Mouse (Mus musculus): ENCODE measurements around the gene Gm43951. TPM values are rescaled to one million over a fixed set of nuclear protein-coding genes. Genes with fewer than 3 reads are reported as not detected.
A peak's percentile ranks its signal among the peaks of the same experiment; 100 is the strongest.

Gm43951 gene
- total RNA-seq (2021), result under 1 TPM; 0.09 to 0.17 TPM
- long read RNA-seq, experiment 1, result 0 reads
- long read RNA-seq, experiment 2, result 0 reads

- DNase-seq (ENCODE audit: low spot score), result no peak
These were observed at the start of gene Gm43951 for GRCm38 (mm10) chr11:72206341-72207203. Gene Gm43951 (minus strand): TSS chr11:72206840.

GRCm38 (mm10) chr11:72256441-72256840, 49.8 kb upstream of the Gm43951 start:
- DNase-seq (ENCODE audit: low spot score), result no peak

- DNase-seq (ENCODE audit: low spot score), result no peak
These were observed 49.0 kb upstream of the Gm43951 start for GRCm38 (mm10) chr11:72255629-72256028.

- DNase-seq (ENCODE audit: low spot score), result no peak
These were observed 38.6 kb upstream of the Gm43951 start for GRCm38 (mm10) chr11:72245196-72245753.

- DNase-seq (ENCODE audit: low spot score), result no peak
These were observed 33.6 kb upstream of the Gm43951 start for GRCm38 (mm10) chr11:72240062-72240860.

GRCm38 (mm10) chr11:72234013-72234412, 27.4 kb upstream of the Gm43951 start:
- DNase-seq (ENCODE audit: low spot score), result peak; percentile 30

GRCm38 (mm10) chr11:72232991-72233390, 26.4 kb upstream of the Gm43951 start:
- DNase-seq (ENCODE audit: low spot score), result no peak

- no peak for DNase-seq (ENCODE audit: low spot score)
These were observed 25.4 kb upstream of the Gm43951 start for GRCm38 (mm10) chr11:72232068-72232467.

GRCm38 (mm10) chr11:72228513-72228912, 21.9 kb upstream of the Gm43951 start:
- no peak for DNase-seq (ENCODE audit: low spot score)

GRCm38 (mm10) chr11:72226901-72227300, 20.3 kb upstream of the Gm43951 start:
- no peak for DNase-seq (ENCODE audit: low spot score)

GRCm38 (mm10) chr11:72226020-72226791, 19.6 kb upstream of the Gm43951 start:
- no peak for DNase-seq (ENCODE audit: low spot score)

- peak; percentile 69 for DNase-seq (ENCODE audit: low spot score)
These were observed 18.2 kb upstream of the Gm43951 start for GRCm38 (mm10) chr11:72224865-72225264.

GRCm38 (mm10) chr11:72223414-72223813, 16.8 kb upstream of the Gm43951 start:
- no peak for DNase-seq (ENCODE audit: low spot score)

GRCm38 (mm10) chr11:72221278-72221677, 14.6 kb upstream of the Gm43951 start:
- DNase-seq (ENCODE audit: low spot score), result peak; percentile 56

GRCm38 (mm10) chr11:72217116-72217515, 10.5 kb upstream of the Gm43951 start:
- no peak for DNase-seq (ENCODE audit: low spot score)

- peak; percentile 82 for DNase-seq (ENCODE audit: low spot score)
These were observed 8.8 kb upstream of the Gm43951 start, which contains the start of gene Med31 for GRCm38 (mm10) chr11:72215410-72215797. Gene Med31 (minus strand): TSS chr11:72215592.

GRCm38 (mm10) chr11:72214591-72215409, 8.2 kb upstream of the Gm43951 start:
- peak; percentile 94 for DNase-seq (ENCODE audit: low spot score)

GRCm38 (mm10) chr11:72207834-72208377, 1.3 kb upstream of the Gm43951 start:
- DNase-seq (ENCODE audit: low spot score), result no peak

GRCm38 (mm10) chr11:72207204-72207833, 679 bp upstream of the Gm43951 start, which contains the start of the genes 4933427D14Rik and Txndc17:
Gene 4933427D14Rik (minus strand): TSS chr11:72207459.
Gene Txndc17 (plus strand): TSS chr11:72207547.
- peak; percentile 84 for DNase-seq (ENCODE audit: low spot score)
